Mouse (Mus musculus) spleen, postnatal 36 days (tissue): Measurements from ENCODE around the gene Olfr1444.

Experiments used
- DNase-seq, 2 experiments: peaks; one replicate each; pipeline ENCODE4 v3.0.0; 2022; ENCODE audit warnings: low spot score in 2 of 2, mixed read lengths in 1 of 2

Gene Olfr1444

DNA sequence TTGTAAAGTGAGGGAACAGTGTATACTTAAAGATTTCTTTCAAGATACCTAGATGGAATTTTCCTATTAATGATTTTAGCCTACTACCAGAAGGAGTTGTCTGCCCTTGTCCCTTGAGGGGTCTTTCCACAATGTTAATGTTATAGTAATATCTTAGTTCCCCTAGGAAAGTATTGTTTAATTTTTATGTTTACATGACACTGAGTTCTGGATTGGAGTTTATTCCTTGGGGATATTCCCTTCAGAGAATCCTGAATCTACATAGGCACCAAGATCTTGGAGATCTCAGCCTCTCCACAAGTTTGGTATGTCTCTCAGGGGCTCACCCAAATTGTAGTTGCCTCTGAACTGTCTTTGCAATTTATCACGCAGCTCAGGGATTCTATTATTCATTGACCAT is at the start of gene Olfr1444:
Gene Olfr1444, plus strand, starts transcription at position 301 of the 400 bp plus-strand sequence.
- DNase-seq = no peak

DNA sequence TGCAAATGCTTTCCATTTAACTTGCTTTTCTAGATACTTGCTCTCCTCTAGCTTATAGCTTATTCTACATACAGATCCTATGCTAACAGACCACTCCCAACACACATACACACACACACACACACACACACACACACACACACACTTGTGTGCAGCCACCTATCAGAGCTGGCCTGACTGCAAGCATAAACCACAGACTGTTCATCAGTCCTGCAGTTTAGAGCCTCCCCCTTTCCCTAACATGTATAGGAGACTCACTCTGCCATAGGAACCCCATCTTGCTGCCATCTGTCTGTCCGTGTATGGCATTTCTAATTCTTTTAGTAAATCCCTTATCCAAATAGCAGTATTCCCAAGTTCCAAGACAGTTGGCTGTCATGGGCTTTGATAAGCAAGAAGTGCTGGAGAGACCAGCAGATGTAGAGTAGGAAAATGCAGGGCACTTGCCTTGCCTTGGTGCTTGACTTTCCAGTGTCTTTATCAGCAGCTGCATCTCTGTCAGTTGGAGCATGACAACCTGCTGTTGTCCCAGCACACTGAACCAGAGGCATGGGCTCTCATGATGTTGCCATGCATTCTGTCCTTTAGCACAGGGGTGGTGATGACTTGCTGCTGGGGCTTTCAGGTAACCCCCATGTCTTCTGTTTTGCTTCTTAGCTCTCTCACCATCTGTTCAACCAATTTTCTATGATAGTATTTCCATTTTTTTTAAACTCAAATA is 44.3 kb upstream of the Olfr1444 start:
- no peak for DNase-seq

DNA sequence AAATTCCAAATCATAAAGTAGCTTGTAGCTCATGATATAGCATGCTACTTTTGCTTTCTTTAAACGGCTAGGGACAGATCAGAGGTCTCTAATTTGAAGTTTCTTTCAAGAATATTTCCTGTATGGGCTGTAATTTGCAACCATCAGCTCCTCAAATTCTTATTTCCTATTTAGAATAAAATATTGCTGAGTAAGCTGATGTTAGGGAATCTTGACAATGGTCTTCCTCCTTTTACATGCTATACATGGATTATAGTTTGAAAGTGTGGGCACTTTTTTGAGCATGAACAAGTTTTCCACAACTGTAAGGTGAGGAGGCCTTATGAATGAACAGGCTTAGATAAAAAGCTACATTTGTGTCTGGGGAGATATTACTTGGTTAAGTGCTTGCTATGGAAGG is 43.2 kb upstream of the Olfr1444 start:
- no peak for DNase-seq

DNA sequence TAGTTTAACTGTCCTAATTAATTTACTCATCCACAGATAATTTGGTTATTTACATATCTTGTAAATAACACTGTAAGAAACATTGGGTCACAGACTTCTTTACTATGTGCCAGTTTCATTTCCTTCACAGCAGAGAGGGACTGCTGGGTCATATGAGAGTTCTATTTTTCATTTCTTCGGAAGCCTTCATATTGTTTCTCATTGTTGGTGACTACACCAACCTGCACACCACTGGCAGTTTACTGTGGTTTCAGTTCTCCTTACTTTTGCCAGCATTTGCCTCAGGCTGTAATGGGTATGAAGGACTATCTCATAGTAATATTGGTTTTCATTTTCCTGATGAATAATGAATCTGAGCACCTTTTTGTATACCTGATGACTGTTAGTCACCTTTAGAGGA is 38.6 kb upstream of the Olfr1444 start:
- peak; percentile 27 to 29 for DNase-seq

DNA sequence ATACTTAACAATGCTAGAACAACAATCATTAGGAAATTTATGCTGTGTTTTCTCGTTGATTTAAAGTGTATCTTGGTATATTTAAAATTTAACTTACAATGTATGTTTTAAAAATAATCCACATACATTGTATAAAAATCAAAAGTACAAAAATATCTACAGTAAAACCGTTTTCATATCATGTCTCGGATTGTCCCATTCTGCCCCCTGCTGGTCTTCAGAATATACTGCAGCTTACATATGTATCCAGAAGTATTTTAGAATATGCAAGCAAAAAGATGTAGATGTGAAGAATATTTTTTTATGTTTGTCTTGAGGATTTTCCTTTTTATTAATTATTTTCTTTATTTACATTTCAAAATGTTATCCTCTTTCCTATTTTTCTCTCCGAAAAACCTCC is 36.7 kb upstream of the Olfr1444 start:
- DNase-seq = peak in 1 of 2 experiments; percentile 47

DNA sequence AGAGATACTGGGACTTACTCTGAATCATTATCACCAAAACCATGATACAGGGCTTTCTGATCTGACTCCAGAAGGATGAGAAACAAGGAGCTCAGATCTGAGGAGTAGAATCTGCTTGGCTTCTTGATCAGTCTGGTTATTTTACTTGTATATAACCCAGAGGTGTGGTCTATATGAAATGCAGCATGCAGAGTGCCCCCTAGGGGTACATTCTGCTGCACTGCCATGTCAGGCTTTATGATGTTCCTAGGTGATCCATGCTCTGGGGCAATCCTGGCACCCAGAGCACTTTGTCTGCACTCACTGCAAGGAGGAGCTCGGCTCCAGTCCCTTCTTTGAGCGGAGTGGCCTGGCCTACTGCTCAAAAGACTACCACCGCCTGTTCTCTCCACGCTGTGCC is 32.5 kb upstream of the Olfr1444 start:
- DNase-seq = no peak

DNA sequence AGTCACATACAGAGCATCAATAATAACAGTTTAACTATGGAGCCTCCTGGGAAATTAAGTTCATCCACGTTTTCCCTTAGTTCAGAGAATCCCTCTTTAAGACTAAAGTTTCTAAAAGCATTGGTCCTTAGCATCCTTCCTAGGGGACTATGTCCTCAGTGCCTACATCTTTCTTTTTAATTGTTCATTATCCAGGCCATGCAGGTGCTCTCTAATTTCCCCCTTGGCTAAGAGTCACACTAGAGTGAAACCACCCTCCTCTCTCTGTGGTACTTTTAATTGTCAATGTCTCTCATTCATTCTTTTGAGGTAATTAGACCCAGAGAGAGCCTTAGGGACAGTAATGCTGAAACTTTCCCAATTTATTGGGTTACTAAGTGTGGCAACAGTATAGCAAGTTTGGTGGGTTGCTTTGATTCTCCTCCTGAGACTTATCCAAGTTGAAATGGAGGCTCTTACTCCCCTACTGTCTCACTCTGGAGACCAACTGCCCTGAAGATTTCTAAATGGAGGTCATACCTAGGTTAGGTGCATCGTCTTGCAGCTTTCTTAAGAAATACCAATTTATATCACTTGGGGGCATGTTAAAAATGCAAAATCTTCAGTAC is 26.2 kb upstream of the Olfr1444 start:
- no peak for DNase-seq

DNA sequence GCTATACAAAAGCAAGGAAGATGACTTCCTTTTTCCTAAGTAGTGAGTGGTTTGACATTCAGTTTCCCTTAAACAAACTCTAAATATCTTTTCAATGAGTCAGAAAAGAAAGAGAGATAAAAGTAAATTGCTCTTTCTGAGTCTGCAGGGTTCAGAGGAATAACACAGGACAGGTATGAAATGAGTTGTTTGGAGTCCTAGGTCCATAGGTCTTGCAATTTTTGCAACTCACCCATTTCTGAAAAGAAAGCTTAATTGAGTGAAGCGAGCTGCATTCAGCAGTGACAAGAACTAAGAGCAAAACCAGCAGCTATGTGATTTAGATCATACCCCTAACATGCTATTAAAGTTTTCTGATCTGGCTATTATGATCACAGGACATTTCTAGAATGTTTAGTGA is 25.5 kb upstream of the Olfr1444 start:
- no peak for DNase-seq

DNA sequence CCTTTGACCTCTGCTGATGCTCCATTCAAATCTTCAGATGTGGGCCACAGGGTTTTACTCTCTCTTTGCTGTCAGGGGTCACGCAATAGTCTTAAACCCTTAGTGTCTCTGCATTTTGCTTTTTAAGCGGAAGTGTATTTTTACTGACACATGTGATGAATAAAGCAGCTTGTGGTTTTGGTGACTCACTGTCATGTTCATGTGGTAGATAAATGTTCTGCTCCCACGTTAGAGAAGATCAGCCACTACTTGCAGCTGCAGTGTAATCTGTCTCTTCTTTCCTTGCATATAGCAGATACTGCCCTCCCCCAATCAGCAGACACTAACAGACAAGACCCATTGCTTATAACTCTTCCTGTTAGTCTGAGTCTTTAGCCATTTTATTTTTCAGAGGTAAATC is 23.5 kb upstream of the Olfr1444 start:
- peak; percentile 17 to 26 for DNase-seq

DNA sequence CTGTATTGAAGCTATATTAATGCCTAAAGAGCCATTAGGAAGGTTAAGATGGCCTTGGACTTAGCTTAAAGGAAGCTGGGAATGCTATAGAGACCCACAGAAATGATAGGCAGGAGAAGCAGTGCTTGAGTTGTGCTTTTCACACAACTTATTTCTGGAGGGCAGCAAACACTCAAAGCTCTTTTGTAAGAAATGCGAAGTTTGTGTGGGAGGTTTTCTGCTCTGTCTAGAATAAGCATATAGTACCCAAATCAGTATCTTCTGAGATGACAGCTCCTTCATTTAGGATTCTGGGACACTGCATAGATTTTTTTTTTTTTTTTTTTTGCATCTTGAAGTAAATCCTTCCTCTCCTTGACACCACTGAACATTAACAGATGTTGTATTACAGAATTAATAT is 18.6 kb upstream of the Olfr1444 start:
- no peak for DNase-seq

DNA sequence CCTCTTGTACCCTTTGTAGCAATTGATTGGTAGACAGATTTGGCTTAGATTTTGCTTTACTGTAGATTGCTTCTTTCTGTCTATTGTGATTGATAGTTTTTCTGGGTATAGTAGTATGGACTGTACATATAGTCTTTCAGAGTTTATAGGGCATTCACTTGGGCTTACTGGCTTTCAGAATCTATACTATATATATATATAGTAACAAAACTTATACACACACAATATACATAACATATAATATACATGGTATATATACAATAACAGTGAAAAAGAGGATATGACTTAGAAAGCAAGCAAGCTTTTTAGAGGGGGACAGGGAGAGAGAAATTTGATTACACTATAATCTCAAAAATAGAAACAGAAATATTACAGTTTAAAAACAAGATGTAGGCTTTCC is 10.7 kb upstream of the Olfr1444 start, which contains the start of gene Gm5244:
Gene Gm5244, plus strand, starts transcription at position 301 of the 400 bp plus-strand sequence.
- DNase-seq = no peak

DNA sequence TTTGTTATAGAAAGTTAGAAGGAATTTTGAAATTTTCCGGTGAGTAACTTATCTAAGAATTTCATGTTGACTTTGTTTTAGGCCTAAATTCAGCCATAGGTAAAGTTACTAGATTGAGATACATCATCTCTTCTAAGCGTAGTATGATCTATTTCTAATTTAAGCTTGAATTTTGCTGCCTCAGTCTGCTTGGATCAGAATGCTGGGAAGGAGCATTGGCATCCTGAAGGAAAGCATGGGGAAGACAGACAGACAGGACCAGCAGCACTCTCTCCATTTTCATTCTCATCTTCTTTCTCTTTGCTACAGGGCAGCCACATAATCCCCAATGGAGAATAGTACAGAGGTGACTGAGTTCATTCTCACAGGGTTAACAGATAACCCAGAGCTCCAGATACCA is 26.5 kb downstream of the Olfr1444 start, which contains the start of gene Olfr1445:
Gene Olfr1445, plus strand, starts transcription at position 301 of the 400 bp plus-strand sequence.
- no peak for DNase-seq

DNA sequence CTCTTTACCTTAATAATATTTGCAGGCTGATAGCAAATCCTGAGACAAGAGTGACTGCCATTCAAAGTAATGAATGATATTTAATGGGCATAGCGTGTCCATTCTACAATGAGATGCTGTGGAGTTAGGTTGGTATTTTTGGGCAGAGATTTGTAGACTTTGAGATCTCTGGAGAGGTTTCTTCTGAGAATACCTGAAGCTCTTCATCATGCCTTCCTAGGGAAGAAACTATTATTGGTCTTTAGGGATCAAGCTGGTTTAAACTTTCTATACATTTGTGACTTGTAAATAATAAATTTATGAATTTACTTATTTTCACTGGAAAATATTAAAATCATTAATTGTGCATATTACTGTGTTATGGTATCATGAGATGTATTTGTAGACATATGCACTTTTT is 36.3 kb downstream of the Olfr1444 start, which contains the start of gene Olfr1446:
Gene Olfr1446, minus strand, starts transcription at position 101 of the 400 bp plus-strand sequence.
- no peak for DNase-seq

DNA sequence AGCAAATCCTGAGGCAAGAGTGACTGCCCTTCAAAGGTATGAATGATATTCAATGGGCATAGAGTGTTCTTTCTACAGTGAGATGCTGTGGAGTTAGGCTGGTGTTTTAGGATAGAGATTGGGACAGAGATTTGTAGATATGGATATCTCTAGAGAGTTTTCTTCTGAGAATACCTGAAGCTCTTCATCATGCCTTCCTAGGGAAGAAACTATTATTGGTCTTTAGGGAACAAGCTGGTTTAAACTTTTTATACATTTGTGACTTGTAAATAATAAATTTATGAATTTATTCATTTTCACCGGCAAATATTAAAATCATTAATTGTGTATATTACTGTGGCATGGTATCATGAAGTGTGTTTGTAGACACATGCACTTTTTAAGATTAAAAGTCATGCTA is 46.6 kb downstream of the Olfr1444 start, which contains the start of gene Olfr1447:
Gene Olfr1447, minus strand, starts transcription at position 101 of the 400 bp plus-strand sequence.
- no peak for DNase-seq
